Mouse (Mus musculus): Measurements from ENCODE around the gene 1700003E16Rik. TPM values are rescaled to one million over a fixed set of nuclear protein-coding genes. Genes with fewer than 3 reads are reported as not detected.

The 1700003E16Rik gene
- polyA plus RNA-seq, 1 experiment from 2014 or later: 2.3 TPM

Other genes with a start within 250 kb of the 1700003E16Rik start
- gene Sema4f, start 216.6 kb upstream of the 1700003E16Rik start, polyA plus RNA-seq (2015; fragmentation: Nextera tagmentation; extraction: Ambion mirVana): 2.0 and 2.1 TPM in 2 replicates
- gene M1ap, start 209.5 kb upstream of the 1700003E16Rik start, polyA plus RNA-seq (2015; fragmentation: Nextera tagmentation; extraction: Ambion mirVana): 0.84 and 1.2 TPM in 2 replicates
- 11.9 and 14.3 TPM in 2 replicates for gene Dok1, start 122.9 kb upstream of the 1700003E16Rik start, polyA plus RNA-seq (2015; fragmentation: Nextera tagmentation; extraction: Ambion mirVana)
- 14.2 and 16.2 TPM in 2 replicates for gene Loxl3, start 122.2 kb upstream of the 1700003E16Rik start, polyA plus RNA-seq (2015; fragmentation: Nextera tagmentation; extraction: Ambion mirVana)
- gene Aup1, start 101.9 kb upstream of the 1700003E16Rik start, polyA plus RNA-seq (2015; fragmentation: Nextera tagmentation; extraction: Ambion mirVana): 211 and 212 TPM in 2 replicates
- gene Htra2, start 101.1 kb upstream of the 1700003E16Rik start, polyA plus RNA-seq (2015; fragmentation: Nextera tagmentation; extraction: Ambion mirVana): 86.6 and 94.1 TPM in 2 replicates
- 5.4 and 7.1 TPM in 2 replicates for gene Dqx1, start 98.6 kb upstream of the 1700003E16Rik start, polyA plus RNA-seq (2015; fragmentation: Nextera tagmentation; extraction: Ambion mirVana)
- gene Tlx2, start 86.1 kb upstream of the 1700003E16Rik start, polyA plus RNA-seq (2015; fragmentation: Nextera tagmentation; extraction: Ambion mirVana): 7.5 and 9.3 TPM in 2 replicates
- gene Pcgf1, start 78.5 kb upstream of the 1700003E16Rik start, polyA plus RNA-seq (2015; fragmentation: Nextera tagmentation; extraction: Ambion mirVana): 29.6 and 34.6 TPM in 2 replicates
- gene Lbx2, start 70.0 kb upstream of the 1700003E16Rik start, polyA plus RNA-seq (2015; fragmentation: Nextera tagmentation; extraction: Ambion mirVana): 0.59 and 0.63 TPM in 2 replicates
- 2.5 and 3.6 TPM in 2 replicates for gene Ccdc142, start 54.8 kb upstream of the 1700003E16Rik start, polyA plus RNA-seq (2015; fragmentation: Nextera tagmentation; extraction: Ambion mirVana)
- 2.7 and 2.8 TPM in 2 replicates for gene Gm42688, start 54.8 kb upstream of the 1700003E16Rik start, polyA plus RNA-seq (2015; fragmentation: Nextera tagmentation; extraction: Ambion mirVana)
- gene Mrpl53, start 47.4 kb upstream of the 1700003E16Rik start, polyA plus RNA-seq (2015; fragmentation: Nextera tagmentation; extraction: Ambion mirVana): 122 and 136 TPM in 2 replicates
- gene Mogs, start 40.9 kb upstream of the 1700003E16Rik start, polyA plus RNA-seq (2015; fragmentation: Nextera tagmentation; extraction: Ambion mirVana): 53.6 and 58.0 TPM in 2 replicates
- 91.5 and 101 TPM in 2 replicates for gene Wbp1, start 34.8 kb upstream of the 1700003E16Rik start, polyA plus RNA-seq (2015; fragmentation: Nextera tagmentation; extraction: Ambion mirVana)
- gene Ino80b, start 31.0 kb upstream of the 1700003E16Rik start, polyA plus RNA-seq (2015; fragmentation: Nextera tagmentation; extraction: Ambion mirVana): 11.3 and 11.4 TPM in 2 replicates
- gene Rtkn, start 20.9 kb upstream of the 1700003E16Rik start, polyA plus RNA-seq (2015; fragmentation: Nextera tagmentation; extraction: Ambion mirVana): 31.3 and 31.9 TPM in 2 replicates
- gene Wdr54, start within 50 bp of the 1700003E16Rik start, polyA plus RNA-seq (2015; fragmentation: Nextera tagmentation; extraction: Ambion mirVana): 3.6 and 5.1 TPM in 2 replicates
- 84.7 and 86.1 TPM in 2 replicates for gene Dctn1, start 9.5 kb downstream of the 1700003E16Rik start, polyA plus RNA-seq (2015; fragmentation: Nextera tagmentation; extraction: Ambion mirVana)
- 0.26 and 0.40 TPM in 2 replicates for gene Slc4a5, start 63.4 kb downstream of the 1700003E16Rik start, polyA plus RNA-seq (2015; fragmentation: Nextera tagmentation; extraction: Ambion mirVana)
- 33.7 and 42.0 TPM in 2 replicates for gene Mthfd2, start 169.5 kb downstream of the 1700003E16Rik start, polyA plus RNA-seq (2015; fragmentation: Nextera tagmentation; extraction: Ambion mirVana)
- gene Mob1a, start 169.6 kb downstream of the 1700003E16Rik start, polyA plus RNA-seq (2015; fragmentation: Nextera tagmentation; extraction: Ambion mirVana): 63.5 and 64.5 TPM in 2 replicates
- gene Bola3, start 192.7 kb downstream of the 1700003E16Rik start, polyA plus RNA-seq (2015; fragmentation: Nextera tagmentation; extraction: Ambion mirVana): 149 and 164 TPM in 2 replicates